Mouse (Mus musculus) forebrain, embryonic 11.5 days (tissue): ENCODE results near the gene Ssh3. TPM values are rescaled to one million over a fixed set of nuclear protein-coding genes. Genes with fewer than 3 reads are reported as not detected.
"Not testable (repeated sequence)": the region's sequence is repeated elsewhere in the genome, so short reads cannot be mapped to it uniquely, and the experiment has no call there.

Experiments
- ATAC-seq: fragments of 200-750 bp; cut with Nextera tagmentation; replicated peaks from 2 replicates; pipeline ENCODE4 v1.8.0; 2017; ENCODE audit warnings: moderate TSS enrichment; ENCODE audit not compliant: low FRiP score
- DNase-seq: peaks from one replicate; pipeline ENCODE4 v3.0.0-alpha.2; 2017; ENCODE audit warnings: low spot score
- H3K27ac ChIP-seq: fragments of 300-500 bp; sonication (generic); 2 replicates; pipeline ENCODE4 v1.5.1; 2014; ENCODE audit warnings: low read depth, low read length
- H3K27me3 ChIP-seq: fragments of 300-500 bp; sonication (generic); 2 replicates; pipeline ENCODE4 v1.6.1; 2014; ENCODE audit warnings: mild to moderate bottlenecking, low read length, mixed read lengths; ENCODE audit not compliant: control insufficient read depth, insufficient read depth
- H3K36me3 ChIP-seq: fragments of 300-500 bp; sonication (generic); 2 replicates; pipeline ENCODE4 v1.6.1; 2014; ENCODE audit warnings: mild to moderate bottlenecking, low read length, moderate library complexity, mixed read lengths; ENCODE audit not compliant: control insufficient read depth, insufficient read depth
- H3K4me1 ChIP-seq: fragments of 300-500 bp; sonication (generic); replicated peaks from 2 replicates; pipeline ENCODE4 v1.6.1; 2014; ENCODE audit warnings: low read length, mixed read lengths; ENCODE audit not compliant: control insufficient read depth, insufficient read depth
- H3K4me2 ChIP-seq: fragments of 300-500 bp; sonication (generic); 2 replicates; pipeline ENCODE4 v1.6.1; 2014; ENCODE audit warnings: low read depth, mild to moderate bottlenecking, low read length, moderate library complexity, mixed read lengths; ENCODE audit not compliant: severe bottlenecking
- H3K4me3 ChIP-seq: fragments of 300-500 bp; sonication (generic); 2 replicates; pipeline ENCODE4 v1.5.1; 2014; ENCODE audit warnings: low read depth, low read length
- H3K9ac ChIP-seq: fragments of 300-500 bp; sonication (generic); 2 replicates; pipeline ENCODE4 v1.6.1; 2014; ENCODE audit warnings: low read length
- H3K9me3 ChIP-seq: fragments of 300-500 bp; sonication (generic); 2 replicates; pipeline ENCODE4 v1.6.1; 2016; ENCODE audit warnings: low read length, mixed read lengths; ENCODE audit not compliant: control insufficient read depth
- WGBS: fragments of 180-500 bp; shearing (Covaris S2); extraction: QIAGEN DNeasy Blood & Tissue Kit; methylation state at CpG from one replicate; pipeline ENCODE4 v1.1.7; 2014; 5-methylcytosine and 5-hydroxymethylcytosine counted together
- polyA plus RNA-seq: library from polyadenylated mRNA; unstranded; fragments of >200 nt; fragmentation: Nextera tagmentation; extraction: Ambion mirVana; gene quantifications from 2 replicates; pipeline ENCODE4 v1.2.1, GENCODE M21; 2014

The Ssh3 gene
- polyA plus RNA-seq, 1 experiment from 2014 or later, result 3.3 TPM

DNA sequence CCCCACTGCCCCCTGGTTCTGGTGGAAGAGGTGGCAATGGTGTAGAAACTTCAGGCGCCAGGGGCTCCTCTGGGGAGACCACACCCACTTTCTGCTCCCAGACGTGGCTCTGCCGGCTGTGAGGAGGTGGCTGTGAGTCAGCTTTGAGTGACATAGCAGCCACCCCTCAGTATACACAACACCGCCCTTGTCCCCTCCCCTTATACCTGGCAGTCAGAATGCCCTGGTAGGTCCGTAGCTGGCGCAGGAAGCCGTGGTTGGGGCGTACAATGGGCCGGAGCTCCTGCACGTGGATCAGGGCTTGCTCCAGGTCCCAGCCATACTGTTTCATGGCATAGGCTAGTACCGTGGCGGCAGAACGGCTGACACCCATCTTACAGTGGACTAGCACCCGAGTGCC is 5.3 kb downstream of the Ssh3 start:
- 0 out of 2 replicates have a peak, but pooled peaks cover under 1% of the 10 kb centered on the region for H3K4me1 ChIP-seq
- DNase-seq, result peak; percentile 49
- no peak overlapping the region for H3K27ac ChIP-seq
- 73% methylated on average over 14 of the region's 14 CpGs for WGBS
- no peak overlapping the region for H3K4me3 ChIP-seq
- H3K4me2 ChIP-seq, result no peak overlapping the region
- H3K9ac ChIP-seq, result no peak overlapping the region
- H3K36me3 ChIP-seq, result no peaks in the 10 kb centered on the region
- peaks cover 4% of the 10 kb centered on the region; the same call in 1 of the 2 replicates for H3K27me3 ChIP-seq
- no peaks in the 10 kb centered on the region for H3K9me3 ChIP-seq
- ATAC-seq, result no peak

DNA sequence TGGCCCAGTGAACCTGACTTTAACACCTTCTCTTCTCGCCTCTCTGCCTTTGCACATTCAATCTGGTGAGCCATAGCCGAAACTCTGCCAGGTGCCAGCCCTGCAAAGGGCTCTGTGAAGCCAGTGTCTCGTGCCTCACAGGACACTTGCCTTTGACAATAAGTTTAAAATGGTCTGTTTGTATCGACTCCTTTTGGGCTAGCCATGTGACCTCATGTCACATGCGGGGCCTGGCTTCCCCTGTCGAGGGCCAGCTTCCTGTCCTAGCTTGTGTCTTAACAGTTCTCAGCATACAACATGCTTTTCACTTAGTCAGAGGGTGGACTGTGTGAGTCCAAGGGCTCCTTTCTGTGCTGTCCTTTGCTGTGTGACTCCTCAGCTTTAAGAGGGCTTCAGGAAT is 6.2 kb downstream of the Ssh3 start:
- Histone ChIP-seq H3K9ac (no peak overlapping the region), H3K4me2 (no peak overlapping the region), H3K27me3 (0 out of 2 replicates have a peak, but pooled peaks cover under 1% of the 10 kb centered on the region), H3K27ac (no peak overlapping the region), H3K36me3 (no peaks in the 10 kb centered on the region), H3K4me1 (no peaks in the 10 kb centered on the region; the same call in 1 of the 2 replicates), H3K9me3 (no peaks in the 10 kb centered on the region), H3K4me3 (no peak overlapping the region)
- WGBS, result 85% methylated on average over 6 of the region's 6 CpGs
- DNase-seq (no peak), ATAC-seq (no peak)

DNA sequence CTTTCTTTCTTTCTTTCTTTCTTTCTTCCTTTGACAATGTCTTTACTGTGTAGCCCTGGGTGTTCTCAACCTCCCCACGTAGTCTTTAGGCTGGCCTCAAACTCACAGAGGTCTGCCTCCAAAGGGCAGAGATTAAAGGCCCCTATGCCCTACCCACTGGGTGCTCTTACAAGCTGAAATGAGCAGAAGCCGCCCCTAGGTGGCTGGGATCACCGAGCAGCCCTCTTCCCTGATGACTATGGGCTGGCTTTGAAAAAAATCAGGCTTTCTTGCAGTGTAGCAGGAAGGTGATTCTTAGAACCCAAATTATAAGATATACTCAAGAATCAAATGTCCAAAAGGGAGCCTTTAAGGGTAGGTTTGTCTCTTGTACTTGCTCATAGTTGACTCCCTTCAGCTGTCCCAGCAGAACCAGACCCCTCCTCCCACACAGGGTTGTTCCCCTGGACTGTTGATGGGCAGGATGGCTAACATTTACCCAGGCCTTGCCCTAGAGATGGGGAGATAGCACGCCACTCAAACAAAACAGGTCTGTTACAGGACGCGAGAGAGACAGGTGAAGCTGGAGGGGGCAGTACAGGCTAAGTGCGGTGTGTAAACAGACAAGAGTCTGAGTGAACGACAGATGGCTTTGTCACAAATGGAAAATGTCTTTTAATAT is 7.8 kb downstream of the Ssh3 start:
- H3K4me3 ChIP-seq, result no peak overlapping the region
- no peaks in the 10 kb centered on the region; the same call in 1 of the 2 replicates for H3K4me1 ChIP-seq
- H3K36me3 ChIP-seq, result no peaks in the 10 kb centered on the region
- DNase-seq, result no peak
- no peak overlapping the region for H3K4me2 ChIP-seq
- ATAC-seq, result no peak
- H3K9me3 ChIP-seq, result no peaks in the 10 kb centered on the region
- H3K27me3 ChIP-seq, result no peaks in the 10 kb centered on the region
- H3K9ac ChIP-seq, result no peak overlapping the region
- 60% methylated on average over 8 of the region's 8 CpGs for WGBS
- no peak overlapping the region for H3K27ac ChIP-seq

GRCm38 (mm10) chr19:4257897-4258252 is 11.1 kb downstream of the Ssh3 start:
- no peak overlapping the region for H3K27ac ChIP-seq
- H3K27me3 ChIP-seq, result no peaks in the 10 kb centered on the region
- DNase-seq (no peak), ATAC-seq (no peak; the same call in 1 of the 2 replicates)
- H3K9me3 ChIP-seq, result no peaks in the 10 kb centered on the region
- 14% methylated on average over 12 of the region's 12 CpGs for WGBS
- H3K36me3 ChIP-seq, result no peaks in the 10 kb centered on the region
- H3K9ac ChIP-seq, result peak overlapping the region; percentile 65
- peak overlapping the region; percentile 96 for H3K4me2 ChIP-seq
- peak overlapping the region; percentile 58 for H3K4me3 ChIP-seq
- H3K4me1 ChIP-seq, result no peaks in the 10 kb centered on the region; the same call in 1 of the 2 replicates

DNA sequence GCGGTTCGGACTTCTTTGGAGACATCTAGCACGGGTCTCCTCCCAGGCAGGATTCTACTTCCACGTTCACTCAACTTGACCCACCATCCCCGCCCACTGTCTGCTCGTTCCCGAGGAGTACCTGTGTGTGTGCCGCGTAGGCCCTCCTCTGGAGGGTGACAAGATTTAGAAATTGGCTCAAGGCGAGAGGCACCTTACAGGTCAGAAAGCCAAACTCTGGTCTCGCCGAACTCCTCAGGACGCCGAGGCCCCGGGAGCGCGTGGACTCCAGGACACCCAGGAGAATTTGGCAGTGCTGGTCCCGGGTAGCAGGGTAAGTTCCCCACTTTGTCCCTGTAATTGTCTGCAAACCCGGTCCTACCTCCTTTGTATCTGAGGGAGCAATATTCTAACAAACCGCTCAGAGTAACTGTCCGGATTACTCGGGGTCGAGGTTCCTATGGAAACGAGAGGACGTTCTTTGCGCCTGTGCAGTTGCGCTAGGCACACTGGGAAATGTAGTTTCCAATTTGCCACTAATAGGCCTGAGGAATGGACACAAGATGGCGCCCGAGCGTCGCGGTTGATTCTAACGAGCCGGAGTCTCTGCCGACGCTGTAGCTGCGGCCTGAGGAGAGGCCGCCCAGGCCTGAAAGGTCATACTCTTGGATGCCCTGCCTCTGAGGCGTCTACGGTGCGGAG is 11.6 kb downstream of the Ssh3 start:
- Histone ChIP-seq H3K4me2 (peak overlapping the region; percentile 96), H3K4me3 (peak overlapping the region; percentile 58), H3K27ac (no peak overlapping the region), H3K36me3 (no peaks in the 10 kb centered on the region), H3K9ac (peak overlapping the region; percentile 65), H3K27me3 (no peaks in the 10 kb centered on the region), H3K4me1 (no peaks in the 10 kb centered on the region; the same call in 1 of the 2 replicates), H3K9me3 (no peaks in the 10 kb centered on the region)
- ATAC-seq (peak; percentile 91), DNase-seq (peak; percentile 94)
- WGBS, result under 1% methylated on average over 41 of the region's 41 CpGs

GRCm38 (mm10) chr19:4255583-4256162 is 13.3 kb downstream of the Ssh3 start:
- Histone ChIP-seq H3K4me3 (no peak overlapping the region), H3K9me3 (no peaks in the 10 kb centered on the region), H3K9ac (no peak overlapping the region), H3K4me2 (no peak overlapping the region), H3K27ac (no peak overlapping the region), H3K36me3 (no peaks in the 10 kb centered on the region), H3K4me1 (no peaks in the 10 kb centered on the region; the same call in 1 of the 2 replicates), H3K27me3 (no peaks in the 10 kb centered on the region)
- DNase-seq, result no peak
- 73% methylated on average over 11 of the region's 11 CpGs for WGBS
- no peak for ATAC-seq

- Histone ChIP-seq H3K4me1 (no peaks in the 10 kb centered on the region; the same call in 1 of the 2 replicates), H3K9me3 (no peaks in the 10 kb centered on the region), H3K36me3 (no peaks in the 10 kb centered on the region), H3K4me2 (no peak overlapping the region), H3K9ac (no peak overlapping the region), H3K27me3 (no peaks in the 10 kb centered on the region), H3K27ac (no peak overlapping the region), H3K4me3 (no peak overlapping the region)
- DNase-seq (no peak), ATAC-seq (no peak)
- 84% methylated on average over 7 of the region's 7 CpGs for WGBS
These were observed 14.8 kb downstream of the Ssh3 start for GRCm38 (mm10) chr19:4254230-4254629.

DNA sequence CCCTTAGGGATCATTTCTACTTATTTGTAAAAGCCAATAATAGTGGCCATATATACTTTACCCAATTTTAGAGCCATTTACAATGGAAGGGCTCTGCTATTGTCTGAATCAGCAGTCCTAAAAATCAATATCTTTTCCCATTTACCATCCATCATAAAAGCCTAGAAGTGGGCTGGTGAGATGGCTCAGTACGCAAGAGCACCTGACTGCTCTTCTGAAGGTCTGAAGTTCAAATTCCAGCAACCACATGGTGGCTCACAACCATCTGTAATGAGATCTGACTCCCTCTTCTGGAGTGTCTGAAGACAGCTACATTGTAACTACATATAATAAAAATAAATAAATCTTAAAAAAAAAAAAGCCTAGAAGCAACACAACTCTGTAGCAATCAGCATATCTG is 20.3 kb downstream of the Ssh3 start:
- DNase-seq, H3K27ac ChIP-seq, ATAC-seq, H3K36me3 ChIP-seq, H3K27me3 ChIP-seq, H3K9me3 ChIP-seq, H3K4me3 ChIP-seq, H3K9ac ChIP-seq, H3K4me2 ChIP-seq, H3K4me1 ChIP-seq: not testable (repeated sequence)
- WGBS, result 67% methylated on average over 1 of the region's 1 CpGs
